ENCODE assay signal across 8 mouse cellular contexts in the genomic region with DNA sequence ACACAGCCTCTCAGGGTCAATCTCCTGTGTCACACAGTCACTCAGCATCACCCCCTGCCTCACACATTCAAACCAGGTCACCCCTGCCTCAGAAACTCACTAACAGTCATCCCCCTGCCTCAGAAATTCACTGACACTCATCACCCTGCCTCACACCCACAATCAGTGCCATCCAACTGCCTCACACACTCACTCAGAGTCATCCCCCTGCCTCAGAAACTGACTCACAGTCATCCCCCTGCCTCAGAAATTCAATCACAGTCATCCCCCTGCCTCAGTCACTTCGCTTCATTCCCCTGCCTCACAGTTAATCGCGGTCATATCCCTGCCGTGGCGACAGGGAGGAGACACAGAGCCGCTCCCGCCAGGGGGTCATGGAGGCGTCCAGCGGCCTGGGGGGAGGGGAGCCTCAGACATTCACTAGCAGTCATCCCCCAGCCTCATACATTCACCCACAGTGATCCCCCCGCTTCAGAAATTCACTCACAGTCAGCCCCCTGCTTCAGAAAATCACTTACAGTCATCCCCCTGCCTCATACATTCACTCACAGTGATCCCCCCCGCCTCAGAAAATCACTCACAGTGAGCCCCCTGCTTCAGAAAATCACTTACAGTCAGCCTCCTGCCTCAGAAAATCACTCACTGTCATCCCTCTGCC. TPM values are rescaled to one million over a fixed set of nuclear protein-coding genes. Genes with fewer than 3 reads are reported as not detected.
DNase-seq lines count a peak whose midpoint lies in the region; ATAC-seq and TF ChIP-seq lines count a peak whose summit lies in the region.
"Not testable (repeated sequence)": the region's sequence is repeated elsewhere in the genome, so short reads cannot be mapped to it uniquely, and the experiment has no call there.

No protein-coding gene starts in this region.

- ATAC-seq in embryonic facial prominence, embryonic 11.5 days (replicated peaks; ENCODE audit: insufficient number of reproducible peaks, low FRiP score, low TSS enrichment, low read depth); hindbrain, postnatal 0 days; limb, embryonic 14.5 days (ENCODE audit: low FRiP score, low read depth); stomach, postnatal 0 days (ENCODE audit: low FRiP score, low TSS enrichment): not testable (repeated sequence)
- 0 out of 2 replicates have a peak, but pooled peaks have one; percentile 36 for ATAC-seq in midbrain, embryonic 16.5 days

- H3K9me3 ChIP-seq in ES-Bruce4 (replicated peaks; ENCODE audit: control insufficient read depth, insufficient read depth, low read length, poor library complexity, severe bottlenecking); midbrain, embryonic 16.5 days (replicated peaks; ENCODE audit: control insufficient read depth, low read length, poor library complexity, severe bottlenecking): not testable (repeated sequence)
- H3K9me3 ChIP-seq in embryonic facial prominence, embryonic 11.5 days (replicated peaks; ENCODE audit: control insufficient read depth, low read length) = peaks cover 14% of the 10 kb centered on the region
- H3K9me3 ChIP-seq in hindbrain, postnatal 0 days (ENCODE audit: low read length) = peaks cover 14% of the 10 kb centered on the region; the same call in 1 of the 2 replicates
- peaks cover 54% of the 10 kb centered on the region for H3K9me3 ChIP-seq in limb, embryonic 14.5 days (ENCODE audit: control insufficient read depth, low read length)
- peaks cover 17% of the 10 kb centered on the region for H3K9me3 ChIP-seq in stomach, postnatal 0 days (ENCODE audit: control insufficient read depth, low read length)

- H3K9ac ChIP-seq in ES-Bruce4 (ENCODE audit: low read depth, poor library complexity, severe bottlenecking) = peak overlapping the region; percentile 0; the same call in 1 of the 2 replicates
- not testable (repeated sequence) for H3K9ac ChIP-seq in embryonic facial prominence, embryonic 11.5 days (replicated peaks; ENCODE audit: low read length); hindbrain, postnatal 0 days (replicated peaks; ENCODE audit: low read length); limb, embryonic 14.5 days (ENCODE audit: low read depth, low read length, severe bottlenecking); midbrain, embryonic 16.5 days (ENCODE audit: low read depth, low read length); stomach, postnatal 0 days (ENCODE audit: low read length)

- TF ChIP-seq POLR2A in ES-Bruce4 (IDR thresholded peaks at IDR 0.05; ENCODE audit: insufficient read depth, low read length); bone marrow, adult 2 months (IDR thresholded peaks at IDR 0.05; ENCODE audit: borderline replicate concordance, control insufficient read depth, low read depth, low read length); limb, embryonic 14.5 days (IDR thresholded peaks at IDR 0.05; ENCODE audit: borderline replicate concordance, extremely low read depth, insufficient read depth, insufficient read length): not testable (repeated sequence)

- peak overlapping the region; percentile 92 for H3K27ac ChIP-seq in ES-Bruce4 (ENCODE audit: insufficient read depth, low read length)
- H3K27ac ChIP-seq in bone marrow, adult 2 months (ENCODE audit: control insufficient read depth, insufficient read depth, low read depth, low read length, poor library complexity) = 0 out of 2 replicates have a peak overlapping the region, but pooled peaks have one; percentile 11
- H3K27ac ChIP-seq in embryonic facial prominence, embryonic 11.5 days (replicated peaks; ENCODE audit: low read depth, low read length); hindbrain, postnatal 0 days; limb, embryonic 14.5 days (replicated peaks; ENCODE audit: low read depth, low read length); midbrain, embryonic 16.5 days (ENCODE audit: low read length); stomach, postnatal 0 days (replicated peaks): not testable (repeated sequence)

- not testable (repeated sequence) for H3K4me2 ChIP-seq in embryonic facial prominence, embryonic 11.5 days (ENCODE audit: low read depth, low read length); hindbrain, postnatal 0 days (ENCODE audit: low read depth, low read length); limb, embryonic 14.5 days (replicated peaks; ENCODE audit: low read depth, low read length, severe bottlenecking); midbrain, embryonic 16.5 days (ENCODE audit: low read length); stomach, postnatal 0 days (replicated peaks; ENCODE audit: low read depth)

- not testable (repeated sequence) for TF ChIP-seq CTCF in ES-Bruce4 (IDR thresholded peaks at IDR 0.05; ENCODE audit: low read depth, low read length); bone marrow, adult 2 months (IDR thresholded peaks at IDR 0.05; ENCODE audit: control insufficient read depth, insufficient read depth, low read length); hindbrain, postnatal 0 days (IDR thresholded peaks at IDR 0.05; ENCODE audit: low read depth); stomach, postnatal 0 days (IDR thresholded peaks at IDR 0.05; ENCODE audit: low read depth)

- not testable (repeated sequence) for TF ChIP-seq EP300 in ES-Bruce4 (IDR thresholded peaks at IDR 0.05; ENCODE audit: insufficient read depth, low read depth, low read length); stomach, postnatal 0 days (optimal IDR thresholded peaks at IDR 0.05)

- 31% methylated on average over 10 of the region's 11 CpGs for WGBS in bone marrow, adult 2 months
- WGBS in embryonic facial prominence, embryonic 11.5 days = 47% methylated on average over 5 of the region's 11 CpGs
- WGBS in hindbrain, postnatal 0 days = 39% methylated on average over 11 of the region's 11 CpGs
- WGBS in limb, embryonic 14.5 days = 45% methylated on average over 11 of the region's 11 CpGs
- WGBS in midbrain, embryonic 16.5 days = 45% methylated on average over 5 of the region's 11 CpGs
- WGBS in stomach, postnatal 0 days = 44% methylated on average over 11 of the region's 11 CpGs

- not testable (repeated sequence) for H3K36me3 ChIP-seq in ES-Bruce4 (ENCODE audit: control insufficient read depth, insufficient read depth, low read length, poor library complexity, severe bottlenecking); embryonic facial prominence, embryonic 11.5 days (replicated peaks; ENCODE audit: control insufficient read depth, insufficient read depth, low read depth, low read length); hindbrain, postnatal 0 days (ENCODE audit: insufficient read depth, low read length); limb, embryonic 14.5 days (ENCODE audit: control insufficient read depth, insufficient read depth, low read length); midbrain, embryonic 16.5 days (ENCODE audit: control insufficient read depth, insufficient read depth, low read length); stomach, postnatal 0 days (ENCODE audit: control insufficient read depth, insufficient read depth, low read length)

- peak; percentile 3 for DNase-seq in embryonic facial prominence, embryonic 11.5 days (ENCODE audit: low spot score)
- DNase-seq in hindbrain, postnatal 0 days (ENCODE audit: low spot score) = peak; percentile 14
- peak; percentile 2 for DNase-seq in limb, embryonic 14.5 days (ENCODE audit: low spot score)
- DNase-seq in stomach, postnatal 0 days (ENCODE audit: low spot score) = peak; percentile 28
- DNase-seq in urinary bladder, postnatal 25 days (ENCODE audit: low spot score) = peak; percentile 62

- peaks cover 13% of the 10 kb centered on the region for H3K4me1 ChIP-seq in ES-Bruce4 (ENCODE audit: control insufficient read depth, insufficient read depth, low read length)
- H3K4me1 ChIP-seq in bone marrow, adult 2 months (ENCODE audit: control insufficient read depth, insufficient read depth, low read length); embryonic facial prominence, embryonic 11.5 days (ENCODE audit: control insufficient read depth, insufficient read depth, low read length); hindbrain, postnatal 0 days (ENCODE audit: insufficient read depth, low read length); limb, embryonic 14.5 days (ENCODE audit: control insufficient read depth, insufficient read depth, low read length); midbrain, embryonic 16.5 days (ENCODE audit: control insufficient read depth, insufficient read depth, low read length); stomach, postnatal 0 days (replicated peaks; ENCODE audit: control insufficient read depth, insufficient read depth): not testable (repeated sequence)

- H3K27me3 ChIP-seq in ES-Bruce4 (ENCODE audit: control insufficient read depth, insufficient read depth, low read length, poor library complexity, severe bottlenecking); embryonic facial prominence, embryonic 11.5 days (ENCODE audit: control insufficient read depth, insufficient read depth, low read length); hindbrain, postnatal 0 days (ENCODE audit: insufficient read depth, low read length); midbrain, embryonic 16.5 days (ENCODE audit: control insufficient read depth, insufficient read depth, low read depth, low read length); stomach, postnatal 0 days (ENCODE audit: control insufficient read depth, insufficient read depth, low read length): not testable (repeated sequence)
- H3K27me3 ChIP-seq in limb, embryonic 14.5 days (ENCODE audit: control insufficient read depth, insufficient read depth, low read length) = peaks cover 11% of the 10 kb centered on the region

- H3K4me3 ChIP-seq in ES-Bruce4 (ENCODE audit: low read depth, low read length); bone marrow, adult 2 months (replicated peaks; ENCODE audit: control insufficient read depth, low read depth, low read length); embryonic facial prominence, embryonic 11.5 days (ENCODE audit: low read depth, low read length); hindbrain, postnatal 0 days (ENCODE audit: low read length); limb, embryonic 14.5 days (replicated peaks; ENCODE audit: low read length); midbrain, embryonic 16.5 days (ENCODE audit: low read depth, low read length); stomach, postnatal 0 days (ENCODE audit: low read depth, low read length): not testable (repeated sequence)

RNA-seq across cellular contexts. Expression of a gene that starts 10.1 kb away (rescaled TPM):
- polyA plus RNA-seq in ES-Bruce4 (2011; ENCODE audit: insufficient read depth, insufficient read length, low read depth, missing spikeins) = 1,061 and 1,174 TPM in 2 replicates
- 135 and 477 TPM in 2 replicates for polyA plus RNA-seq in bone marrow, adult 2 months (2011; ENCODE audit: insufficient read depth, insufficient read length, low replicate concordance, missing spikeins)
- 154 and 162 TPM in 2 replicates for polyA plus RNA-seq in embryonic facial prominence, embryonic 11.5 days (2014; fragmentation: Nextera tagmentation; extraction: Ambion mirVana)
- total RNA-seq in hindbrain, postnatal 0 days (2014; rRNA removed) = 8.3 and 87.1 TPM in 2 replicates
- 194 and 245 TPM in 2 replicates for polyA plus RNA-seq in hindbrain, postnatal 0 days (2015; fragmentation: Nextera tagmentation; extraction: Ambion mirVana)
- 580 and 2,943 TPM in 2 replicates for polyA plus RNA-seq in limb, embryonic 14.5 days (2012; rRNA removed)
- 187 and 412 TPM in 2 replicates for polyA plus RNA-seq in limb, embryonic 14.5 days (2014; fragmentation: Nextera tagmentation; extraction: Ambion mirVana)
- polyA plus RNA-seq in midbrain, embryonic 16.5 days (2015; fragmentation: Nextera tagmentation; extraction: Ambion mirVana) = 124 and 217 TPM in 2 replicates
- polyA plus RNA-seq in stomach, postnatal 0 days (2015; fragmentation: Nextera tagmentation; extraction: Ambion mirVana) = 90.6 and 93.1 TPM in 2 replicates

Comparison
In these comparisons a context has a peak if more than half of its experiments do, and no peak if none do; other contexts are left out.
1. DNase-seq: peak in every context shown above with its lines; median percentile 62 in urinary bladder, postnatal 25 days; 28 in stomach, postnatal 0 days; 14 in hindbrain, postnatal 0 days; 3 in embryonic facial prominence, embryonic 11.5 days; 2 in limb, embryonic 14.5 days.